Mouse (Mus musculus) kidney, postnatal 10 days (tissue): ENCODE data around the gene Nfx1.

Experiments used
- DNase-seq: peaks from one replicate; pipeline ENCODE4 v3.0.0; 2021; ENCODE audit warnings: mixed read lengths

Nfx1 gene

GRCm38 (mm10) chr4:40976651-40977050 lies 5.9 kb downstream of the Nfx1 start:
- DNase-seq = no peak

- no peak for DNase-seq
Observed at GRCm38 (mm10) chr4:40979430-40979829, 8.7 kb downstream of the Nfx1 start.

- no peak for DNase-seq
Observed at GRCm38 (mm10) chr4:40982486-40982885, 11.8 kb downstream of the Nfx1 start.

GRCm38 (mm10) chr4:40983686-40984085 lies 13.0 kb downstream of the Nfx1 start:
- DNase-seq = no peak

- DNase-seq = no peak
Observed at GRCm38 (mm10) chr4:40989633-40990032, 18.9 kb downstream of the Nfx1 start.

GRCm38 (mm10) chr4:40996302-40996701 lies 25.6 kb downstream of the Nfx1 start:
- no peak for DNase-seq

GRCm38 (mm10) chr4:40997916-40998315 lies 27.2 kb downstream of the Nfx1 start:
- DNase-seq = no peak

- no peak for DNase-seq
Observed at GRCm38 (mm10) chr4:41000271-41000670, 29.6 kb downstream of the Nfx1 start.

- no peak for DNase-seq
Observed at GRCm38 (mm10) chr4:41000842-41001639, 30.3 kb downstream of the Nfx1 start.

GRCm38 (mm10) chr4:41013351-41013750 lies 42.6 kb downstream of the Nfx1 start:
- DNase-seq = no peak

- no peak for DNase-seq
Observed at GRCm38 (mm10) chr4:41015798-41016197, 45.1 kb downstream of the Nfx1 start.

GRCm38 (mm10) chr4:41021094-41021493 lies 50.4 kb downstream of the Nfx1 start:
- DNase-seq = no peak

GRCm38 (mm10) chr4:41026086-41026787 lies 55.5 kb downstream of the Nfx1 start:
- DNase-seq = no peak

GRCm38 (mm10) chr4:41027872-41028271 lies 57.2 kb downstream of the Nfx1 start:
- DNase-seq = peak; percentile 72

GRCm38 (mm10) chr4:41028272-41028671 lies 57.6 kb downstream of the Nfx1 start:
- DNase-seq = no peak

- no peak for DNase-seq
Observed at GRCm38 (mm10) chr4:41029372-41029771, 58.7 kb downstream of the Nfx1 start.

GRCm38 (mm10) chr4:41031242-41031641 lies 60.5 kb downstream of the Nfx1 start:
- no peak for DNase-seq

GRCm38 (mm10) chr4:41037942-41038341 lies 67.2 kb downstream of the Nfx1 start:
- DNase-seq = no peak

GRCm38 (mm10) chr4:41040983-41041382 lies 70.3 kb downstream of the Nfx1 start:
- peak; percentile 60 for DNase-seq

GRCm38 (mm10) chr4:41042880-41043279 lies 72.2 kb downstream of the Nfx1 start:
- DNase-seq = no peak

- peak; percentile 47 for DNase-seq
Observed at GRCm38 (mm10) chr4:41043961-41044360, 73.3 kb downstream of the Nfx1 start.

GRCm38 (mm10) chr4:41045288-41045687 lies 74.6 kb downstream of the Nfx1 start:
- DNase-seq = peak; percentile 66

- DNase-seq = peak; percentile 43
Observed at GRCm38 (mm10) chr4:41046254-41046795, 75.6 kb downstream of the Nfx1 start.
